Comparison of ENCODE assay signal across 8 mouse cellular contexts in genomic region chr7:37842000-37842513, GRCm38 (mm10).
DNase-seq lines count a peak whose midpoint lies in the region; ATAC-seq and TF ChIP-seq lines count a peak whose summit lies in the region.

No protein-coding gene starts in this region.

- TF ChIP-seq POLR2A in brain, embryonic 14.5 days (IDR thresholded peaks at IDR 0.05; ENCODE audit: borderline replicate concordance, extremely low read depth, insufficient read depth, insufficient read length, poor library complexity, severe bottlenecking): no peak

- peak overlapping the region; percentile 46 for H3K4me2 ChIP-seq in forebrain, embryonic 15.5 days (replicated peaks)
- H3K4me2 ChIP-seq in liver, embryonic 15.5 days: 0 out of 2 replicates have a peak overlapping the region, but pooled peaks have one; percentile 11

- H3K9ac ChIP-seq in forebrain, embryonic 15.5 days (replicated peaks): peak overlapping the region; percentile 37
- H3K9ac ChIP-seq in liver, embryonic 15.5 days: no peak overlapping the region

- peak; percentile 37 for DNase-seq in kidney, postnatal 10 days
- DNase-seq in kidney, adult 9 months: no peak
- DNase-seq in brain, embryonic 14.5 days (ENCODE audit: low read depth): peak; percentile 91
- DNase-seq in yolk sac, embryonic 10.5 days (ENCODE audit: low spot score): peak; percentile 22
- no peak for DNase-seq in c-Kit-positive CD71-positive TER-119-positive erythroid progenitor cells, embryonic 14.5 days (ENCODE audit: low spot score)
- DNase-seq in gastrocnemius, postnatal 25 days: no peak

- peak; percentile 87 for ATAC-seq in forebrain, embryonic 15.5 days (replicated peaks)
- no peak for ATAC-seq in liver, embryonic 15.5 days (ENCODE audit: insufficient read depth)

- H3K27ac ChIP-seq in forebrain, embryonic 15.5 days (replicated peaks): 0 out of 2 replicates have a peak overlapping the region, but pooled peaks have one; percentile 22
- H3K27ac ChIP-seq in liver, embryonic 15.5 days (replicated peaks): no peak overlapping the region

- no peaks in the 10 kb centered on the region for H3K27me3 ChIP-seq in forebrain, embryonic 15.5 days
- H3K27me3 ChIP-seq in liver, embryonic 15.5 days: no peaks in the 10 kb centered on the region

- WGBS in forebrain, embryonic 15.5 days: 2% methylated on average over 14 of the region's 14 CpGs
- 5% methylated on average over 14 of the region's 14 CpGs for WGBS in liver, embryonic 15.5 days (ENCODE audit: insufficient replicate concordance)

- H3K9me3 ChIP-seq in forebrain, embryonic 15.5 days: no peaks in the 10 kb centered on the region
- no peaks in the 10 kb centered on the region for H3K9me3 ChIP-seq in liver, embryonic 15.5 days (replicated peaks)

- no peaks in the 10 kb centered on the region for H3K36me3 ChIP-seq in forebrain, embryonic 15.5 days
- H3K36me3 ChIP-seq in liver, embryonic 15.5 days (replicated peaks): no peaks in the 10 kb centered on the region

- H3K4me1 ChIP-seq in forebrain, embryonic 15.5 days: peaks cover 13% of the 10 kb centered on the region
- no peaks in the 10 kb centered on the region for H3K4me1 ChIP-seq in liver, embryonic 15.5 days (replicated peaks)

- H3K4me3 ChIP-seq in forebrain, embryonic 15.5 days: peak overlapping the region; percentile 27
- no peak overlapping the region for H3K4me3 ChIP-seq in liver, embryonic 15.5 days (replicated peaks)

- TF ChIP-seq CTCF in brain, embryonic 14.5 days (IDR thresholded peaks at IDR 0.05; ENCODE audit: borderline replicate concordance, extremely low read depth, insufficient read depth, insufficient read length): no peak

Comparison
In these comparisons a context has a peak if more than half of its experiments do, and no peak if none do; other contexts are left out.
1. DNase-seq: peak in kidney, postnatal 10 days (single experiment), brain, embryonic 14.5 days (single experiment) and yolk sac, embryonic 10.5 days (single experiment); none in kidney, adult 9 months (single experiment), c-Kit-positive CD71-positive TER-119-positive erythroid progenitor cells, embryonic 14.5 days (single experiment) and gastrocnemius, postnatal 25 days (single experiment).